Mouse (Mus musculus) MEL (cell line): ENCODE results near the gene Celf2.

Experiments used
- EP300 ChIP-seq, 2 experiments: IDR thresholded peaks; 2 replicates each; pipeline ENCODE4 v1.6.1; 2011; ENCODE audit warnings: improper control_type of control experiment in 2 of 2, low read length in 2 of 2, low read depth in 1 of 2, mild to moderate bottlenecking in 1 of 2
- MAFK ChIP-seq: IDR thresholded peaks from 2 replicates; pipeline ENCODE4 v1.6.1; 2011; ENCODE audit warnings: low read depth, mild to moderate bottlenecking, low read length, improper control_type of control experiment, borderline replicate concordance
- NRF1 ChIP-seq: IDR thresholded peaks from 2 replicates; pipeline ENCODE4 v1.6.1; 2014; ENCODE audit warnings: low read depth, mild to moderate bottlenecking, inconsistent platforms, low read length, improper control_type of control experiment, moderate library complexity; ENCODE audit not compliant: poor library complexity, insufficient read depth, severe bottlenecking
- POLR2A ChIP-seq, 2 experiments: IDR thresholded peaks; 2 replicates each; pipeline ENCODE4 v1.6.1; 2011 to 2012; ENCODE audit warnings: low read length in 2 of 2, mild to moderate bottlenecking in 2 of 2, control low read depth in 1 of 2, improper control_type of control experiment in 1 of 2, low read depth in 1 of 2, moderate library complexity in 1 of 2; ENCODE audit not compliant: control insufficient read depth in 1 of 2, insufficient read depth in 1 of 2, poor library complexity in 1 of 2
- SIN3A ChIP-seq: IDR thresholded peaks from 2 replicates; pipeline ENCODE4 v1.6.1; 2012; ENCODE audit warnings: low read length, improper control_type of control experiment, inconsistent platforms
- TCF12 ChIP-seq: IDR thresholded peaks from 2 replicates; pipeline ENCODE4 v1.6.1; 2014; ENCODE audit warnings: low read depth, mild to moderate bottlenecking, inconsistent platforms, low read length, improper control_type of control experiment, moderate library complexity

GRCm38 (mm10) chr2:7088536-7088935, 420.8 kb downstream of the Celf2 start:
- TF ChIP-seq POLR2A (IDR thresholded peaks at IDR 0.05; ENCODE audit: control insufficient read depth in 1 of 2, insufficient read depth in 1 of 2, low read depth in 1 of 2, low read length in 2 of 2, poor library complexity in 1 of 2), result no peak
- TF ChIP-seq NRF1, result no peak
- no peak for TF ChIP-seq EP300 (IDR thresholded peaks at IDR 0.05; ENCODE audit: low read depth in 1 of 2, low read length in 2 of 2)
- no peak for TF ChIP-seq MAFK
- no peak for TF ChIP-seq SIN3A
- no peak for TF ChIP-seq TCF12
